Mouse (Mus musculus) embryonic fibroblast, embryonic 13.5 days (primary cell): ENCODE results near the gene Spata4.

Source experiments
- CTCF ChIP-seq: IDR thresholded peaks from 2 replicates; pipeline ENCODE4 v1.5.1; 2011; ENCODE audit warnings: mild to moderate bottlenecking, control low read depth, low read length, moderate library complexity, borderline replicate concordance; ENCODE audit not compliant: insufficient read depth
- POLR2A ChIP-seq: IDR thresholded peaks from 2 replicates; pipeline ENCODE4 v1.6.1; 2011; ENCODE audit warnings: low read depth, mild to moderate bottlenecking, control low read depth, low read length, moderate library complexity

GRCm38 (mm10) chr8:54554921-54555320 is 45.7 kb upstream of the Spata4 start:
- no peak for TF ChIP-seq POLR2A
- TF ChIP-seq CTCF, result no peak
